Mouse (Mus musculus): ENCODE results near the gene Grid1.

DNA sequence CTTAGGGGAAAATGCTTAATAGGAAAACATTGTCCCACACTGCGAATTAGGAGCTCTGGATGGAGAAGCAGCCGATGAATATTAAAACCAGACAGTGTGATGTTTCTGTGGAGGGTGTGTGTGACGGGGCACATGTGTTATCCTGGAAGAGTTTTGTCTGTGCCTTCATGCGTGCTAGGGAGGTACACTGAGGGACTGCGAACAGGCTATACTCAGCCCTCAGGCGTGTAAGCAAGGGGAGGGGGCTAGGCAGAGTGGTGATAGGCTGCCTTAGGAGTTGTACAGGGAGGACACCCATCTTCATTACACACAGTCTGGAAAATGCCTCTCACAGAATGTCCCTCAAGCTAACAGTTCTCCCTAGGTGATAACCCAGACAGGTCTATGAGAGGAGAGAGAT is 379.0 kb downstream of the Grid1 start:
- no peak for TF ChIP-seq CTCF (conservative IDR thresholded peaks at IDR 0.05; ENCODE audit: insufficient read depth, insufficient read length, low read depth, low read length)
- no peak for TF ChIP-seq POLR2A (IDR thresholded peaks at IDR 0.05; ENCODE audit: low read depth, low read length)

Measured in kidney, adult 2 months (tissue).